Mouse (Mus musculus): ENCODE measurements at regions not wholly inside any gene's neighbourhood (a gene's known extent, or its start where the extent isn't known, plus 50 kb on each side); places are given as distances from the start of the nearest gene placed in this dataset.

GRCm38 (mm10) chr5:45192287-45192686, 257.7 kb downstream of the Qdpr start:
- no peaks in the 10 kb centered on the region for H3K9me3 ChIP-seq (replicated peaks; ENCODE audit: low read length)
- H3K4me3 ChIP-seq (replicated peaks in 1 of 3; ENCODE audit: low read depth in 2 of 3, low read length in 2 of 3, poor library complexity in 1 of 3): no peak overlapping the region
- H3K9ac ChIP-seq (ENCODE audit: insufficient read depth, low read depth): no peak overlapping the region
- no peak overlapping the region for H3K27ac ChIP-seq (ENCODE audit: insufficient read depth, low read depth)
- dilution Hi-C loops (cut with MboI; ENCODE audit: extremely low pct_ligation_motif_present, extremely low pct_unique_long_range_greater_than_20kb, low sequenced_read_pairs): no loop called here
- H3K36me3 ChIP-seq (replicated peaks in 1 of 2; ENCODE audit: control insufficient read depth in 1 of 2, insufficient read depth in 1 of 2, low read length in 1 of 2): no peaks in the 10 kb centered on the region
- no peak for DNase-seq (ENCODE audit: extremely low read depth)
- H3K79me2 ChIP-seq (replicated peaks; ENCODE audit: control insufficient read depth, extremely low read depth, insufficient read depth, poor library complexity, severe bottlenecking): no peaks in the 10 kb centered on the region
- TF ChIP-seq MAZ (IDR thresholded peaks at IDR 0.05; ENCODE audit: low read depth, low read length): no peak
- no peak for TF ChIP-seq JUND (conservative IDR thresholded peaks at IDR 0.05; ENCODE audit: low read depth, low read length)
- no peak for TF ChIP-seq POLR2A (IDR thresholded peaks at IDR 0.05; ENCODE audit: low read depth, low read length)
- TF ChIP-seq BHLHE40 (IDR thresholded peaks at IDR 0.05; ENCODE audit: low read depth, low read length): no peak
- H3K4me1 ChIP-seq (ENCODE audit: control insufficient read depth in 1 of 2, insufficient read depth in 2 of 2): no peaks in the 10 kb centered on the region
- in situ Hi-C loops (cut with MboI; ENCODE audit: low pct_ligation_motif_present, low pct_unique_long_range_greater_than_20kb, low sequenced_read_pairs): no loop called here
- no peak overlapping the region for H3K4me2 ChIP-seq (ENCODE audit: insufficient read depth, low read depth, poor library complexity, severe bottlenecking)
- H3K27me3 ChIP-seq (replicated peaks): no peaks in the 10 kb centered on the region

GRCm38 (mm10) chr5:45173035-45173755, 276.8 kb downstream of the Qdpr start:
- dilution Hi-C loops (cut with MboI; ENCODE audit: extremely low pct_ligation_motif_present, extremely low pct_unique_long_range_greater_than_20kb, low sequenced_read_pairs): no loop called here
- TF ChIP-seq POLR2AphosphoS2 (IDR thresholded peaks at IDR 0.05; ENCODE audit: low read depth, low read length) (no peak), EP300 (IDR thresholded peaks at IDR 0.05; ENCODE audit: low read length) (no peak), BHLHE40 (IDR thresholded peaks at IDR 0.05; ENCODE audit: low read depth, low read length) (no peak), CHD2 (IDR thresholded peaks at IDR 0.05; ENCODE audit: low read length) (no peak)
- H3K4me3 ChIP-seq (replicated peaks in 1 of 3; ENCODE audit: low read depth in 2 of 3, low read length in 2 of 3, poor library complexity in 1 of 3): no peak overlapping the region
- H3K27me3 ChIP-seq (replicated peaks): no peaks in the 10 kb centered on the region
- no peaks in the 10 kb centered on the region for H3K9me3 ChIP-seq (replicated peaks; ENCODE audit: low read length)
- no peak overlapping the region for H3K4me2 ChIP-seq (ENCODE audit: insufficient read depth, low read depth, poor library complexity, severe bottlenecking)
- H3K36me3 ChIP-seq (replicated peaks in 1 of 2; ENCODE audit: control insufficient read depth in 1 of 2, insufficient read depth in 1 of 2, low read length in 1 of 2): no peaks in the 10 kb centered on the region
- no peaks in the 10 kb centered on the region for H3K4me1 ChIP-seq (ENCODE audit: control insufficient read depth in 1 of 2, insufficient read depth in 2 of 2)
- H3K27ac ChIP-seq (ENCODE audit: insufficient read depth, low read depth): no peak overlapping the region
- H3K9ac ChIP-seq (ENCODE audit: insufficient read depth, low read depth): no peak overlapping the region
- H3K79me2 ChIP-seq (replicated peaks; ENCODE audit: control insufficient read depth, extremely low read depth, insufficient read depth, poor library complexity, severe bottlenecking): no peaks in the 10 kb centered on the region
- no peak for DNase-seq (ENCODE audit: extremely low read depth)
- in situ Hi-C loops (cut with MboI; ENCODE audit: low pct_ligation_motif_present, low pct_unique_long_range_greater_than_20kb, low sequenced_read_pairs): no loop called here

- in situ Hi-C loops (cut with MboI; ENCODE audit: low pct_ligation_motif_present, low pct_unique_long_range_greater_than_20kb, low sequenced_read_pairs): no loop called here
- H3K36me3 ChIP-seq (replicated peaks in 1 of 2; ENCODE audit: control insufficient read depth in 1 of 2, insufficient read depth in 1 of 2, low read length in 1 of 2): no peaks in the 10 kb centered on the region
- no peak overlapping the region for H3K27ac ChIP-seq (ENCODE audit: insufficient read depth, low read depth)
These were observed 290.8 kb downstream of the Qdpr start for GRCm38 (mm10) chr5:45159194-45159593.

More at GRCm38 (mm10) chr5:45159194-45159593, 290.8 kb downstream of the Qdpr start:
- Histone ChIP-seq H3K4me3 (replicated peaks in 1 of 3; ENCODE audit: low read depth in 2 of 3, low read length in 2 of 3, poor library complexity in 1 of 3) (no peak overlapping the region), H3K27me3 (replicated peaks) (no peaks in the 10 kb centered on the region), H3K9me3 (replicated peaks; ENCODE audit: low read length) (no peaks in the 10 kb centered on the region), H3K9ac (ENCODE audit: insufficient read depth, low read depth) (no peak overlapping the region), H3K4me2 (ENCODE audit: insufficient read depth, low read depth, poor library complexity, severe bottlenecking) (no peak overlapping the region), H3K79me2 (replicated peaks; ENCODE audit: control insufficient read depth, extremely low read depth, insufficient read depth, poor library complexity, severe bottlenecking) (no peaks in the 10 kb centered on the region), H3K4me1 (ENCODE audit: control insufficient read depth in 1 of 2, insufficient read depth in 2 of 2) (no peaks in the 10 kb centered on the region)
- TF ChIP-seq MXI1 (IDR thresholded peaks at IDR 0.05; ENCODE audit: low read depth, low read length) (no peak), CTCF (conservative IDR thresholded peaks at IDR 0.05 in 1 of 2, IDR thresholded peaks at IDR 0.05 in 1 of 2; ENCODE audit: low read depth in 2 of 2, low read length in 2 of 2) (no peak), POLR2A (IDR thresholded peaks at IDR 0.05; ENCODE audit: low read depth, low read length) (no peak), NELFE (IDR thresholded peaks at IDR 0.05; ENCODE audit: low read depth, low read length) (no peak), USF1 (IDR thresholded peaks at IDR 0.05; ENCODE audit: low read depth, low read length) (no peak), UBTF (IDR thresholded peaks at IDR 0.05; ENCODE audit: low read depth, low read length) (no peak), NRF1 (IDR thresholded peaks at IDR 0.05; ENCODE audit: low read depth, low read length) (no peak), HCFC1 (IDR thresholded peaks at IDR 0.05; ENCODE audit: low read depth, low read length) (no peak)
- DNase-seq (ENCODE audit: extremely low read depth): no peak
- dilution Hi-C loops (cut with MboI; ENCODE audit: extremely low pct_ligation_motif_present, extremely low pct_unique_long_range_greater_than_20kb, low sequenced_read_pairs): no loop called here
